Mouse (Mus musculus): ENCODE results near the gene Itsn2. TPM values are rescaled to one million over a fixed set of nuclear protein-coding genes. Genes with fewer than 3 reads are reported as not detected.

Gene Itsn2
- polyA plus RNA-seq, 1 experiment, result 83.6 TPM

DNA sequence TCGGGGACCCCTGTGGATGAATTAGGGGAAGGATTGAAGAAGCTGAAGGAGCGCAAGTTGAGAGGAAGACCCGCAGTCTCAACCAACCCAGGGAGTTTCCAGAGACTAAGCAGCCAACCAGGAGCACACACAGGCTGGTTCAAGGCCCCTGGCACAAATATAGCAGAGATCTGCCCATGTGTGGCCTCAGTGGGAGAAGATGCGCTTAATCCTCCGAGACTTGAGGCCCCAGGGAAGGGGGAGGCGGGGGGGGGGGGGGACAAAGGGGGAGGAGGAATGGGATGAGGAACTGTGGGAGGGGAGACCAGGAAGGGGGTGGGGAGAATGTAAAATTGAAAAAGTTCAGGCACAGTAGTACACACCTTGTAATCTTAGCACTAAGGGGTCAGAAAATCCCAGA is 37.0 kb upstream of the Itsn2 start:
- H3K27ac ChIP-seq (ENCODE audit: control insufficient read depth, insufficient read depth, low read depth, low read length), result no peak overlapping the region
- no peak overlapping the region for H3K4me3 ChIP-seq (ENCODE audit: control insufficient read depth, low read depth, low read length)
- H3K36me3 ChIP-seq (ENCODE audit: control insufficient read depth, insufficient read depth, low read length), result no peaks in the 10 kb centered on the region
- no peak for TF ChIP-seq POLR2A (IDR thresholded peaks at IDR 0.05; ENCODE audit: control insufficient read depth, low read depth, low read length)
- TF ChIP-seq CTCF (IDR thresholded peaks at IDR 0.05; ENCODE audit: control insufficient read depth, insufficient read depth, insufficient replicate concordance, low read depth, low read length), result no peak
- H3K27me3 ChIP-seq (ENCODE audit: control insufficient read depth, insufficient read depth, low read length), result no peaks in the 10 kb centered on the region
- H3K4me1 ChIP-seq (ENCODE audit: control insufficient read depth, insufficient read depth, low read length), result peaks cover 7% of the 10 kb centered on the region

GRCm38 (mm10) chr12:4556891-4557290 is 35.5 kb upstream of the Itsn2 start:
- Histone ChIP-seq H3K27me3 (ENCODE audit: control insufficient read depth, insufficient read depth, low read length) (no peaks in the 10 kb centered on the region), H3K27ac (ENCODE audit: control insufficient read depth, insufficient read depth, low read depth, low read length) (no peak overlapping the region), H3K4me1 (ENCODE audit: control insufficient read depth, insufficient read depth, low read length) (peaks cover 4% of the 10 kb centered on the region), H3K36me3 (ENCODE audit: control insufficient read depth, insufficient read depth, low read length) (no peaks in the 10 kb centered on the region), H3K4me3 (ENCODE audit: control insufficient read depth, low read depth, low read length) (no peak overlapping the region)
- TF ChIP-seq CTCF (IDR thresholded peaks at IDR 0.05; ENCODE audit: control insufficient read depth, insufficient read depth, insufficient replicate concordance, low read depth, low read length) (no peak), POLR2A (IDR thresholded peaks at IDR 0.05; ENCODE audit: control insufficient read depth, low read depth, low read length) (no peak)

GRCm38 (mm10) chr12:4557436-4557835 is 35.0 kb upstream of the Itsn2 start:
- no peak overlapping the region for H3K4me3 ChIP-seq (ENCODE audit: control insufficient read depth, low read depth, low read length)
- H3K27ac ChIP-seq (ENCODE audit: control insufficient read depth, insufficient read depth, low read depth, low read length), result no peak overlapping the region
- no peaks in the 10 kb centered on the region for H3K27me3 ChIP-seq (ENCODE audit: control insufficient read depth, insufficient read depth, low read length)
- TF ChIP-seq POLR2A (IDR thresholded peaks at IDR 0.05; ENCODE audit: control insufficient read depth, low read depth, low read length), result no peak
- TF ChIP-seq CTCF (IDR thresholded peaks at IDR 0.05; ENCODE audit: control insufficient read depth, insufficient read depth, insufficient replicate concordance, low read depth, low read length), result no peak
- no peaks in the 10 kb centered on the region for H3K36me3 ChIP-seq (ENCODE audit: control insufficient read depth, insufficient read depth, low read length)
- H3K4me1 ChIP-seq (ENCODE audit: control insufficient read depth, insufficient read depth, low read length), result peaks cover 2% of the 10 kb centered on the region; the same call in 1 of the 2 replicates

- no peaks in the 10 kb centered on the region for H3K27me3 ChIP-seq (ENCODE audit: control insufficient read depth, insufficient read depth, low read length)
- TF ChIP-seq POLR2A (IDR thresholded peaks at IDR 0.05; ENCODE audit: control insufficient read depth, low read depth, low read length) (no peak), CTCF (IDR thresholded peaks at IDR 0.05; ENCODE audit: control insufficient read depth, insufficient read depth, insufficient replicate concordance, low read depth, low read length) (no peak)
- H3K36me3 ChIP-seq (ENCODE audit: control insufficient read depth, insufficient read depth, low read length), result no peaks in the 10 kb centered on the region
- no peak overlapping the region for H3K4me3 ChIP-seq (ENCODE audit: control insufficient read depth, low read depth, low read length)
- peaks cover 2% of the 10 kb centered on the region; the same call in 1 of the 2 replicates for H3K4me1 ChIP-seq (ENCODE audit: control insufficient read depth, insufficient read depth, low read length)
- no peak overlapping the region for H3K27ac ChIP-seq (ENCODE audit: control insufficient read depth, insufficient read depth, low read depth, low read length)
Measured at GRCm38 (mm10) chr12:4558013-4558412, 34.4 kb upstream of the Itsn2 start.

DNA sequence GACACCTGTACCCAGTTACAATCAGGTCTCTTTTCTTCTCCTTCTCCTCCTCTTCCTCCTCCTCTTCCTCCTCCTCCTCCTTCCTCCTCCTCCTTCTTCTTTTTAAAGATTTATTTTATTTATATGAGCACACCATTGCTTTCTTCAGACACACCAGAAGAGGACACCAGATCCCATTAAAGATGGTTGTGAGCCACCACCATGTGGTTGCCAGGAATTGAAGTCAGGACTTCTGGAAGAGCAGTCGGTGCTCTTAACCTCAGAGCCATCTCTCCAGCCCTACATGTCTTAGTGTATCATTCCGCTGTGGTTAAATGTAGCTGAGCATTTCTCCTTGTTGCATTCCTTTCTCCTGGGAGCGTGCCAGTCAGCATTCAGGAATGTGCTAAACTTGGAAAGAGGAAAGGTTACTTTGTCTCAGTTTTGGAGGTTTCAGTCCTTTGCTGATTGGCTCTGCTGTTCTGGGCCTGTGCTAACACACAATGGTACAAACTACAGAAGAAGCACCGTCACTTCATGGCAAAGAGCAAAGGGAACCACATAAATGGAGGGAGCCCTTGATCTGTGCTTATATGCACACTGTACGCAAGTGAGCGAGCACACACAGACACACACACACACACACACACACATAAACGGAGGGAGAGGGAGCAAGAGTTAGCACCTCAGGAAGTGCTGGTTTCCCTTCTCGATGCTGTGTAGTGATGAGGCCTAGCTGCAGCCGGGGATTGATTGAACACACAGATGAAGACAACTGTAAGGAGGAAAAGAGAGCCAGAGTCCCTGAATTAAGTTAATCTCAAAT is 33.8 kb upstream of the Itsn2 start:
- TF ChIP-seq POLR2A (IDR thresholded peaks at IDR 0.05; ENCODE audit: control insufficient read depth, low read depth, low read length) (no peak), CTCF (IDR thresholded peaks at IDR 0.05; ENCODE audit: control insufficient read depth, insufficient read depth, insufficient replicate concordance, low read depth, low read length) (no peak)
- Histone ChIP-seq H3K27ac (ENCODE audit: control insufficient read depth, insufficient read depth, low read depth, low read length) (peak overlapping the region; percentile 27), H3K4me1 (ENCODE audit: control insufficient read depth, insufficient read depth, low read length) (peaks cover 2% of the 10 kb centered on the region; the same call in 1 of the 2 replicates), H3K36me3 (ENCODE audit: control insufficient read depth, insufficient read depth, low read length) (no peaks in the 10 kb centered on the region), H3K27me3 (ENCODE audit: control insufficient read depth, insufficient read depth, low read length) (no peaks in the 10 kb centered on the region), H3K4me3 (ENCODE audit: control insufficient read depth, low read depth, low read length) (no peak overlapping the region)

GRCm38 (mm10) chr12:4571864-4572263 is 20.6 kb upstream of the Itsn2 start:
- Histone ChIP-seq H3K4me1 (ENCODE audit: control insufficient read depth, insufficient read depth, low read length) (no peaks in the 10 kb centered on the region), H3K27ac (ENCODE audit: control insufficient read depth, insufficient read depth, low read depth, low read length) (no peak overlapping the region), H3K4me3 (ENCODE audit: control insufficient read depth, low read depth, low read length) (no peak overlapping the region), H3K36me3 (ENCODE audit: control insufficient read depth, insufficient read depth, low read length) (no peaks in the 10 kb centered on the region), H3K27me3 (ENCODE audit: control insufficient read depth, insufficient read depth, low read length) (no peaks in the 10 kb centered on the region)
- TF ChIP-seq POLR2A (IDR thresholded peaks at IDR 0.05; ENCODE audit: control insufficient read depth, low read depth, low read length), result no peak
- peak; percentile 13; the same call in 1 of the 2 replicates for TF ChIP-seq CTCF (IDR thresholded peaks at IDR 0.05; ENCODE audit: control insufficient read depth, insufficient read depth, insufficient replicate concordance, low read depth, low read length)

- no peak for TF ChIP-seq POLR2A (IDR thresholded peaks at IDR 0.05; ENCODE audit: control insufficient read depth, low read depth, low read length)
- no peak for TF ChIP-seq CTCF (IDR thresholded peaks at IDR 0.05; ENCODE audit: control insufficient read depth, insufficient read depth, insufficient replicate concordance, low read depth, low read length)
- Histone ChIP-seq H3K4me3 (ENCODE audit: control insufficient read depth, low read depth, low read length) (no peak overlapping the region), H3K36me3 (ENCODE audit: control insufficient read depth, insufficient read depth, low read length) (no peaks in the 10 kb centered on the region), H3K4me1 (ENCODE audit: control insufficient read depth, insufficient read depth, low read length) (no peaks in the 10 kb centered on the region), H3K27me3 (ENCODE audit: control insufficient read depth, insufficient read depth, low read length) (no peaks in the 10 kb centered on the region), H3K27ac (ENCODE audit: control insufficient read depth, insufficient read depth, low read depth, low read length) (no peak overlapping the region)
Measured at GRCm38 (mm10) chr12:4574065-4574464, 18.4 kb upstream of the Itsn2 start.
